Mouse (Mus musculus) MEL (cell line): ENCODE data around the gene Wdr91. TPM values are rescaled to one million over a fixed set of nuclear protein-coding genes. Genes with fewer than 3 reads are reported as not detected.
A peak's percentile ranks its signal among the peaks of the same experiment; 100 is the strongest.

Experiments
- DNase-seq: peaks from one replicate; pipeline ENCODE4 v3.0.0; 2011; ENCODE audit warnings: low read depth, low spot score
- H3K27ac ChIP-seq: 2 replicates; pipeline ENCODE4 v1.5.1; 2012; ENCODE audit warnings: low read depth, mild to moderate bottlenecking, control low read depth, low read length, moderate library complexity; ENCODE audit not compliant: control insufficient read depth
- H3K27me3 ChIP-seq, 2 experiments: fragments of 150-350 bp in 1 of 2; sonication (generic) in 1 of 2; 2 replicates each; pipeline ENCODE4 v1.6.1; 2012; ENCODE audit warnings: low read length in 2 of 2, mild to moderate bottlenecking in 2 of 2, improper control_type of control experiment in 1 of 2, moderate library complexity in 1 of 2; ENCODE audit not compliant: insufficient read depth in 2 of 2, control insufficient read depth in 1 of 2
- H3K36me3 ChIP-seq, 2 experiments: 2 replicates each; pipeline ENCODE4 v1.6.1; 2012 to 2014; ENCODE audit warnings: low read length in 2 of 2, improper control_type of control experiment in 1 of 2, inconsistent platforms in 1 of 2, mild to moderate bottlenecking in 1 of 2; ENCODE audit not compliant: insufficient read depth in 2 of 2, control insufficient read depth in 1 of 2
- H3K4me1 ChIP-seq, 2 experiments: fragments of 150-350 bp in 1 of 2; sonication (generic) in 1 of 2; 2 replicates each; pipeline ENCODE4 v1.6.1; 2012; ENCODE audit warnings: low read length in 2 of 2, improper control_type of control experiment in 1 of 2, mild to moderate bottlenecking in 1 of 2; ENCODE audit not compliant: insufficient read depth in 2 of 2, control insufficient read depth in 1 of 2
- H3K4me3 ChIP-seq, 2 experiments: fragments of 150-350 bp in 1 of 2; sonication (generic) in 1 of 2; 2 replicates each; pipeline ENCODE4 v1.5.1; 2012; ENCODE audit warnings: low read depth in 2 of 2, low read length in 2 of 2, mild to moderate bottlenecking in 2 of 2, moderate library complexity in 2 of 2, control low read depth in 1 of 2, improper control_type of control experiment in 1 of 2; ENCODE audit not compliant: control insufficient read depth in 1 of 2, insufficient read depth in 1 of 2
- H3K79me2 ChIP-seq: 2 replicates; pipeline ENCODE4 v1.6.1; 2012; ENCODE audit warnings: mild to moderate bottlenecking, low read length, moderate library complexity; ENCODE audit not compliant: control insufficient read depth, poor library complexity, insufficient read depth
- H3K9ac ChIP-seq: 2 replicates; pipeline ENCODE4 v1.6.1; 2012; ENCODE audit warnings: low read depth, mild to moderate bottlenecking, control low read depth, low read length, moderate library complexity; ENCODE audit not compliant: control insufficient read depth, poor library complexity, severe bottlenecking
- H3K9me3 ChIP-seq: fragments of 150-350 bp; sonication (generic); replicated peaks from 2 replicates; pipeline ENCODE4 v1.6.1; 2012; ENCODE audit warnings: mild to moderate bottlenecking, low read length, improper control_type of control experiment, moderate library complexity; ENCODE audit not compliant: insufficient read depth
- BHLHE40 ChIP-seq: IDR thresholded peaks from 2 replicates; pipeline ENCODE4 v1.6.1; 2012; ENCODE audit warnings: low read depth, mild to moderate bottlenecking, inconsistent platforms, low read length, improper control_type of control experiment, borderline replicate concordance
- CHD1 ChIP-seq: IDR thresholded peaks from 2 replicates; pipeline ENCODE4 v1.6.1; 2012; ENCODE audit warnings: low read depth, mild to moderate bottlenecking, inconsistent platforms, low read length, improper control_type of control experiment
- ELF1 ChIP-seq: IDR thresholded peaks from 2 replicates; pipeline ENCODE4 v1.6.1; 2014; ENCODE audit warnings: low read depth, mild to moderate bottlenecking, inconsistent platforms, low read length, improper control_type of control experiment, moderate library complexity
- EP300 ChIP-seq, 2 experiments: IDR thresholded peaks; 2 replicates each; pipeline ENCODE4 v1.6.1; 2011; ENCODE audit warnings: improper control_type of control experiment in 2 of 2, low read length in 2 of 2, low read depth in 1 of 2, mild to moderate bottlenecking in 1 of 2
- ETS1 ChIP-seq: IDR thresholded peaks from 2 replicates; pipeline ENCODE4 v1.6.1; 2012; ENCODE audit warnings: low read depth, mild to moderate bottlenecking, inconsistent platforms, low read length, improper control_type of control experiment, moderate library complexity
- GABPA ChIP-seq: IDR thresholded peaks from 2 replicates; pipeline ENCODE4 v1.6.1; 2012; ENCODE audit warnings: low read depth, mild to moderate bottlenecking, inconsistent platforms, low read length, improper control_type of control experiment, moderate library complexity
- GATA1 ChIP-seq: IDR thresholded peaks from 2 replicates; pipeline ENCODE4 v1.6.1; 2011; ENCODE audit warnings: low read depth, low read length, improper control_type of control experiment
- HCFC1 ChIP-seq: IDR thresholded peaks from 2 replicates; pipeline ENCODE4 v1.6.1; 2012; ENCODE audit warnings: low read depth, mild to moderate bottlenecking, inconsistent platforms, low read length, improper control_type of control experiment, moderate library complexity
- JUND ChIP-seq: IDR thresholded peaks from 2 replicates; pipeline ENCODE4 v1.6.1; 2011; ENCODE audit warnings: low read depth, mild to moderate bottlenecking, improper control_type of control experiment, low read length
- MAFK ChIP-seq: IDR thresholded peaks from 2 replicates; pipeline ENCODE4 v1.6.1; 2011; ENCODE audit warnings: low read depth, mild to moderate bottlenecking, low read length, improper control_type of control experiment, borderline replicate concordance
- MAX ChIP-seq: IDR thresholded peaks from 2 replicates; pipeline ENCODE4 v1.6.1; 2011; ENCODE audit warnings: low read length, improper control_type of control experiment
- MAZ ChIP-seq: IDR thresholded peaks from 2 replicates; pipeline ENCODE4 v1.6.1; 2012; ENCODE audit warnings: low read depth, mild to moderate bottlenecking, inconsistent platforms, low read length, improper control_type of control experiment
- MXI1 ChIP-seq: IDR thresholded peaks from 2 replicates; pipeline ENCODE4 v1.6.1; 2011; ENCODE audit warnings: mild to moderate bottlenecking, low read depth, low read length, improper control_type of control experiment
- MYB ChIP-seq: IDR thresholded peaks from 2 replicates; pipeline ENCODE4 v1.6.1; 2011; ENCODE audit warnings: mild to moderate bottlenecking, low read depth, low read length, improper control_type of control experiment
- MYC ChIP-seq: IDR thresholded peaks from 2 replicates; pipeline ENCODE4 v1.6.1; 2011; ENCODE audit warnings: low read depth, mild to moderate bottlenecking, low read length, improper control_type of control experiment, moderate library complexity
- NELFE ChIP-seq: IDR thresholded peaks from 2 replicates; pipeline ENCODE4 v1.6.1; 2011; ENCODE audit warnings: low read depth, low read length, improper control_type of control experiment
- POLR2A ChIP-seq, 2 experiments: IDR thresholded peaks; 2 replicates each; pipeline ENCODE4 v1.6.1; 2011 to 2012; ENCODE audit warnings: low read length in 2 of 2, mild to moderate bottlenecking in 2 of 2, control low read depth in 1 of 2, improper control_type of control experiment in 1 of 2, low read depth in 1 of 2, moderate library complexity in 1 of 2; ENCODE audit not compliant: control insufficient read depth in 1 of 2, insufficient read depth in 1 of 2, poor library complexity in 1 of 2
- POLR2AphosphoS2 ChIP-seq: IDR thresholded peaks from 2 replicates; pipeline ENCODE4 v1.6.1; 2011; ENCODE audit warnings: low read length, improper control_type of control experiment
- RCOR1 ChIP-seq: IDR thresholded peaks from 2 replicates; pipeline ENCODE4 v1.6.1; 2012; ENCODE audit warnings: low read depth, mild to moderate bottlenecking, inconsistent platforms, low read length, improper control_type of control experiment
- SIN3A ChIP-seq: IDR thresholded peaks from 2 replicates; pipeline ENCODE4 v1.6.1; 2012; ENCODE audit warnings: low read length, improper control_type of control experiment, inconsistent platforms
- SMC3 ChIP-seq: IDR thresholded peaks from 2 replicates; pipeline ENCODE4 v1.6.1; 2011; ENCODE audit warnings: low read depth, low read length, improper control_type of control experiment
- TAL1 ChIP-seq: IDR thresholded peaks from 2 replicates; pipeline ENCODE4 v1.6.1; 2012; ENCODE audit warnings: mild to moderate bottlenecking, inconsistent platforms, low read length, moderate library complexity, mixed read lengths
- TBP ChIP-seq: IDR thresholded peaks from 2 replicates; pipeline ENCODE4 v1.8.0; 2011; ENCODE audit warnings: low read depth, low read length, improper control_type of control experiment
- TCF12 ChIP-seq: IDR thresholded peaks from 2 replicates; pipeline ENCODE4 v1.6.1; 2014; ENCODE audit warnings: low read depth, mild to moderate bottlenecking, inconsistent platforms, low read length, improper control_type of control experiment, moderate library complexity
- USF2 ChIP-seq, 2 experiments: IDR thresholded peaks; 2 replicates each; pipeline ENCODE4 v1.6.1; 2011 to 2012; ENCODE audit warnings: improper control_type of control experiment in 2 of 2, low read length in 2 of 2, borderline replicate concordance in 1 of 2, inconsistent platforms in 1 of 2, low read depth in 1 of 2, mild to moderate bottlenecking in 1 of 2; ENCODE audit not compliant: insufficient read depth in 1 of 2
- ZC3H11A ChIP-seq: IDR thresholded peaks from 2 replicates; pipeline ENCODE4 v1.6.1; 2012; ENCODE audit warnings: low read depth, mild to moderate bottlenecking, inconsistent platforms, low read length, improper control_type of control experiment
- ZMIZ1 ChIP-seq: IDR thresholded peaks from 2 replicates; pipeline ENCODE4 v1.6.1; 2012; ENCODE audit warnings: low read depth, mild to moderate bottlenecking, inconsistent platforms, low read length, improper control_type of control experiment, moderate library complexity
- ZNF384 ChIP-seq: IDR thresholded peaks from 2 replicates; pipeline ENCODE4 v1.6.1; 2012; ENCODE audit warnings: low read depth, mild to moderate bottlenecking, inconsistent platforms, low read length, improper control_type of control experiment
- polyA plus RNA-seq, 2 experiments: library from polyadenylated mRNA; stranded (reverse) in 1 of 2; unstranded in 1 of 2; fragments of >175 nt in 1 of 2; fragments of >200 nt in 1 of 2; gene quantifications; 2 replicates each; pipeline versions ENCODE4 v1.2.1 to v1.2.4; 2012; ENCODE audit warnings: low replicate concordance in 2 of 2, low read depth in 1 of 2; ENCODE audit not compliant: insufficient read length in 2 of 2, insufficient read depth in 1 of 2, missing spikeins in 1 of 2
- total RNA-seq: library from RNA; depleted of rRNA; stranded (reverse); fragments of 300-350 nt; gene quantifications from 2 replicates; pipeline ENCODE4 v1.2.3, GENCODE M21; 2012

Gene Wdr91
- total and polyA plus RNA-seq, 3 experiments = 11.7 to 24.1 TPM; not detected in 1

GRCm38 (mm10) chr6:34869225-34869915 is 41.3 kb downstream of the Wdr91 start:
- TF ChIP-seq POLR2A (IDR thresholded peaks at IDR 0.05; ENCODE audit: control insufficient read depth in 1 of 2, insufficient read depth in 1 of 2, low read depth in 1 of 2, low read length in 2 of 2, poor library complexity in 1 of 2) (peak in 1 of 2 experiments; percentile 84; a peak in 3 of 4 replicates), CHD1 (peak; percentile 72; the same call in 1 of the 2 replicates), MAFK (peak; percentile 96), TAL1 (no peak; the same call in 1 of the 2 replicates), JUND (0 out of 2 replicates have a peak, but pooled peaks have one; percentile 69), HCFC1 (peak; percentile 79), MAZ (no peak), GABPA (peak; percentile 98), GATA1 (peak; percentile 93), POLR2AphosphoS2 (peak; percentile 82), SMC3 (no peak), ZNF384 (no peak; the same call in 1 of the 2 replicates), ELF1 (peak; percentile 85), ZC3H11A (no peak), SIN3A (peak; percentile 96), ETS1 (peak; percentile 98), MYB (peak; percentile 50), ZMIZ1 (peak; percentile 74), EP300 (IDR thresholded peaks at IDR 0.05; ENCODE audit: low read depth in 1 of 2, low read length in 2 of 2) (peak; percentile 93 to 95), MXI1 (peak; percentile 70), NELFE (peak; percentile 61), BHLHE40 (peak; percentile 40; the same call in 1 of the 2 replicates), TCF12 (peak; percentile 86), TBP (peak; percentile 94), RCOR1 (peak; percentile 75), MAX (peak; percentile 63; the same call in 1 of the 2 replicates), USF2 (IDR thresholded peaks at IDR 0.05; ENCODE audit: borderline replicate concordance in 1 of 2, insufficient read depth in 1 of 2, low read depth in 1 of 2, low read length in 2 of 2) (no peak), MYC (peak; percentile 87)
- Histone ChIP-seq H3K79me2 (no peaks in the 10 kb centered on the region; the same call in 1 of the 2 replicates), H3K4me3 (peak overlapping the region; percentile 28 to 50), H3K27me3 (no peaks in the 10 kb centered on the region), H3K9ac (peak overlapping the region; percentile 73), H3K4me1 (peaks cover 16 to 64% of the 10 kb centered on the region in 2 experiments), H3K27ac (peak overlapping the region; percentile 95), H3K9me3 (no peaks in the 10 kb centered on the region), H3K36me3 (peaks cover 0 to 53% of the 10 kb centered on the region in 2 experiments; a peak in 2 of 4 replicates)
- peak; percentile 99 for DNase-seq
